Mouse (Mus musculus): ENCODE measurements around the gene Hps4. TPM values are rescaled to one million over a fixed set of nuclear protein-coding genes. Genes with fewer than 3 reads are reported as not detected.
"Not testable (repeated sequence)": the region's sequence is repeated elsewhere in the genome, so short reads cannot be mapped to it uniquely, and the experiment has no call there.

The Hps4 gene
- total RNA-seq, 2 experiments from 2014 or later = 26.9 to 38.3 TPM

DNA sequence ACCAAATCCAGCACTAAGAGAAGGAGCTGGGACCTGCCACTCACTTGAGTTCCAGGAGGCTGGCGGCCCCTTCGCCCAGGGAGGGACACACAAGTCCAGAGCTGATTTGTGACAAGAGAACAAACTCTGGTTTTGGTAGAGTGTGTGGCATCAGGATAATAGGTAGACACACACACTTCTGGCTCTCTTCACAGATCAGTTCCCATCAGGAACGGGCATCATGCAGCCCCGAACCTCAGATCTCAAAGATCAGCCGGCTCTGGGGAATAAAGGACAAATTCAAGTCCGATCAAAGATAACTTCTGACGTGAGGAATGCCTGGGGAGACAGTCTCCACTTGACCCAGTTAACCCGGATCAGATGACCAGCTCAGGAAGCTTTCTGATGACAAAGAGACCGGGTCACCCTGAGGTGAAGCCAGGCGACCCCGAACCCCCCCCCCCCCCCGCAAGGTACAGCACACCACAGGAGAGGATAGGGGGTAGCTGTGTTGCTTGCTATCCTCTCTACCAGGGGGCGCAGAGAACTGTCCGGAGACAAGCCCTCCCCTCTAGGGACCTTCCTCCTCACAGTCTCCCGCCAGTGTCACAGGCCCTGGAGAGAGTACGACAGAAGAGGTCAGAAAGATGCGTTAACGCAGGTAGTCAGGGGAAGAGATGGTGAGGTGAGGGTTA, 51.0 kb downstream of the Hps4 start:
- H3K27ac ChIP-seq = peak overlapping the region; percentile 84
- intact Hi-C loops (cut with DNase I) = loop anchor here (5.0 kb wide), 1 partner anchor 33 kb away; no protein-coding TSS in a partner anchor

DNA sequence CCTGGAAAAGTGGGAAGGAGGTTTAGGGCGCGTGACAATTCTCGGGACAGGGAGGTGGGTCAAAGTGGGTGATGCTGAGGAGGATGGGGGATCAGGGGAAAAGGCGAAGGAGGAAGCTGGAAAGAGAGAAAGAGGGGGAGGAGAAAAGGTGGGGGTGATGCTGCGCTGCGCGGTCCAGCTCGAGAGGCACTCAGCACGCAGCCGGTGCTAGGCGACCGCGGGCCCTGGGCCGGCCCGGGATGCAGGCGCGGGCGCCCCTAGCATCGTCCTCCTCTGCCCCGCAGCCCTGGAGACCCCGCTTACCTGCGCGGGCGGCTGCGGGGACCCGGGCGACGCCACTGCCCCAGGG, 51.5 kb downstream of the Hps4 start:
- intact Hi-C loops (cut with DNase I) = loop anchor here (5.0 kb wide), 1 partner anchor 33 kb away; no protein-coding TSS in a partner anchor
- TF ChIP-seq CTCF (IDR thresholded peaks at IDR 0.05) = no peak
- Histone ChIP-seq H3K4me3 (peak overlapping the region; percentile 65), H3K27ac (peak overlapping the region; percentile 84)
- DNase-seq (ENCODE audit: extremely low spot score in 1 of 2, low spot score in 2 of 2) = no peak

More for the DNA sequence above, 51.0 kb downstream of the Hps4 start:
- H3K4me3 ChIP-seq = peak overlapping the region; percentile 65
- no peak for DNase-seq (ENCODE audit: extremely low spot score in 1 of 2, low spot score in 2 of 2)
- TF ChIP-seq CTCF (IDR thresholded peaks at IDR 0.05) = no peak

DNA sequence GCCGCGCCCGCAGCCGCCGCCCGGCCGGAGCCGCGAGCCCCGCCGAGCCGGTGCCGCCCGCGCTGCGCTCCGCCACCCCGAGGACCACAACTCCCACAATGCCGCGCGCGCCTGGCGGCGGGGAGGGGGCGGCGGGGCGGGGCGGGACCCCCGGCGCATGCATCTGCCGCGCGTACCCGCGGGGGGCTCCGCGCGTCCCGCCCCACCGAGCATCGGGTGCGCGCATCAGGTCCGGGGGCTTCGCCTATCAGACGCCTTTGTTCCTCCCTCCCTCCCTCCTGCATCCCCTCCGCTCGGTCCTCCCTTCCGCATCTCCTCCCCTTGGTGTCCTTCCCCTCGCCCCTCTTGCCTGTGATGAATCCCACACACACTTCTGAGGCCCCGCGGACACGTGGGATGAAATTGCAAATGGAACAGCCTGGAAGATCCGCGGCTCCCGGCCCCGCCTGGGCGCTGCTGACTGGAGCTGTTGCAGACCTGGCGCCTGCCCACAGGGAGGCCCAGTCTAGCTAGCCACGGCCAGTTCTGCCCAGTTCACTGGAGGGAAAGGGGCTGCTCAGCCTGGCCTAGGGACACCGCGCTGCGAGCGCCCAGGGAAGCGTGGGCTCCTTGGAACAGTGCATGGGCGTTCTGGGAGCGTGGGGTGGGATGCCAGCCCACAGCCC, 52.0 kb downstream of the Hps4 start, which contains the start of gene Asphd2:
Gene Asphd2, minus strand, starts transcription at position 88 of the 665 bp plus-strand sequence.
- intact Hi-C loops (cut with DNase I) = loop anchor here (5.0 kb wide), 1 partner anchor 32 kb away; no protein-coding TSS in a partner anchor
- Histone ChIP-seq H3K4me3 (peak within 1 kb of the TSS; percentile 65), H3K27ac (peak within 1 kb of the TSS; percentile 86)
- peak; percentile 21; the same call in 1 of the 2 replicates for TF ChIP-seq CTCF (IDR thresholded peaks at IDR 0.05)
- DNase-seq (ENCODE audit: extremely low spot score in 1 of 2, low spot score in 2 of 2) = peak; percentile 79 to 81

DNA sequence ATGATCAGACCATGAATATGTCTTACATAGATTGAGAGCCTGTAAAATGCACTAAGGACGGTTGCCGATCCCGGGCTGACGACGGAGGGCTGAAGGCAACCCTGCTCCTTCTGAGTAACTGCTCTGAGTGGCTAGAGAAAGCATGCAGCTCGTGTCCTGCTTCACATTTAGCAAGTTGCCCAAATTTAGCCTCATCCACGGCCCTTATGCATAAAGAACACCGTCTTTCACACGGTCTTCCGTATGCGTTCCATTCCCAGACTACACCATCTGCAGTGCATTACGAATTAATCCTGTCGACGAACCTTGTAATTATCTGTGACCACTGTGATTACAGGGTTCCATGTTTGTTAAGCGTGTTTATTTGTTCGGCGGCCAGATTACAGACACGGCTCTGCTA, 53.2 kb downstream of the Hps4 start:
- intact Hi-C loops (cut with DNase I) = no loop called here
- no peak for DNase-seq (ENCODE audit: extremely low spot score in 1 of 2, low spot score in 2 of 2)
- Histone ChIP-seq H3K27ac (peak overlapping the region; percentile 86), H3K4me3 (no peak overlapping the region)
- TF ChIP-seq CTCF (IDR thresholded peaks at IDR 0.05) = no peak

DNA sequence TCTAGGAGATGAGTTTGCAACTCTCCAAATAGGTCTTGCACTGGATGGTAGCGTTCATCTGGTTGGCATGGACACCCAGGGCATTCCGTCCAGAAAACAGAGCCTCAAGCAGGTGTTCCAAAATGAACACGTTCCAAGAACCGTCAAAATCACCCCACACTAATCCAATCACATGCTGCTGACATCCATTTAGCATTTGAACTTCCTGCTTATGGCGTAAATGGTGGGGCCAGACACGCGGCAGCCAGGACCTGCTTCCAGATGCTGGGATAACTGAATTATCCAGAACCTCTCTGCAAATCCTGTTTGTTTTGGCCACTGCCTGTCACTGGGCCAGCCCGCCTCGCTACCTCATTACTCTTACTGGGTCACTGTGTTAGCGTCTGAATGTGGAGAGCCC, 56.4 kb downstream of the Hps4 start:
- Histone ChIP-seq H3K4me3 (no peak overlapping the region), H3K27ac (no peak overlapping the region)
- intact Hi-C loops (cut with DNase I) = no loop called here
- no peak for TF ChIP-seq CTCF (IDR thresholded peaks at IDR 0.05)
- DNase-seq (ENCODE audit: extremely low spot score in 1 of 2, low spot score in 2 of 2) = no peak

DNA sequence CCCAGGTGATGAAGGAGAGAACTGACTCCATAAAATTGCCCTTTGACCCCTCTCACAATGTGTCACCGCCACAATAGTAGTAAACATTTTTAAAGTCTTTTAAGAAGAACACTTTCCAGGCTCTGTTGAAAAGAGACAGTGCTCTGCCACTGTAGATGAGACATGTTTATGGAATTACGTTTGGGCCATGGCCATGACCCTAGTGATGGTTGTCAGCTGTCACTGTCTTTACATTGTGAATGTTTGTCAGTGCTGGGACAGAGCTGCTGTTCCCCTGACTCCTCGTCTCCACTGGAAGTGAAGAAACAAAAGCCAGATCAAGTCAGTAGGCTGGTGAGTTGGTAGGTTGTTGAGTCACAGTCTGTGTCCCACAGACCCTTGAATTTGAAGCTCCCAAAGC, 59.6 kb downstream of the Hps4 start:
- intact Hi-C loops (cut with DNase I) = no loop called here

DNA sequence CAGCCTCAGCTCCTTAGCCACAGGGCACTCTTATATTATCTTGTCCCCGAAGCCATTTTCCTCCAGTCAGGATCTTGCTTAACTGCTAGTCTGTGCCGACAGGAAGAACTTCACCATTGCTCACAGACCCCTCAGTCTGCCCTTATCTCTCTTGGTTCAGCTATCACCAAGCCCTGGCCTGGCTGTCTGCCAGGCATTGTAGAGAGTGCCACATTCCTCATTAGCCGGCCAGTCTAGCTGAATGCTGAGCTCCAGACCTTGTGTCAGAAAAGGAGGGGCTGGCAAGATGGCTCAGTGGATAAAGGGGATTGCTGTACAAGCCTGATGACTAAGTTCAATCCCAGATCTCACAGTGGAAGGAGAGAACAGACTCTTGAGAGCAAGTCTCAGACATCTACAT, 63.1 kb downstream of the Hps4 start:
- Histone ChIP-seq H3K4me3 (no peak overlapping the region), H3K27ac (no peak overlapping the region)
- no peak for DNase-seq (ENCODE audit: extremely low spot score in 1 of 2, low spot score in 2 of 2)
- intact Hi-C loops (cut with DNase I) = no loop called here
- no peak for TF ChIP-seq CTCF (IDR thresholded peaks at IDR 0.05)

More for the DNA sequence above, 59.6 kb downstream of the Hps4 start:
- Histone ChIP-seq H3K27ac (no peak overlapping the region), H3K4me3 (no peak overlapping the region)
- no peak for DNase-seq (ENCODE audit: extremely low spot score in 1 of 2, low spot score in 2 of 2)
- no peak for TF ChIP-seq CTCF (IDR thresholded peaks at IDR 0.05)

DNA sequence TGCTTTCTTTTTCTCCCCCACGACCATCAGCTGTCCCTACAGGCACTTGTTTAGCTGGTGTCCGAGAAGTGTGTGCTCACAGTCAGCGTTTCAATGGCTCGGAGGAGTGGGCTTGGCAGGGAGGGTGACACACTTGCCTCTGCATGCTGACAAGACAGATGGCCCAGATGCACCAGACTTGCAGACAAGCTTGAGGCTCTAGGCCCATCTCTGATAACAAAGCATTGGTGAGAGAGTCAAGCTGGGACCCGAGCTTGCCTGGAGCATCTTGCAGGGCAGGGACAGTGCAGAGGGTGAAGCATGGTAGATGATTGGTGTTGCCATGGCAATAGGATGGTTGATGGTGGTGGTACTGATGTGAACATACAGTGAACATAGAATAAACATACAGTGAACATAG, 66.4 kb downstream of the Hps4 start:
- Histone ChIP-seq H3K27ac (no peak overlapping the region), H3K4me3 (no peak overlapping the region)
- intact Hi-C loops (cut with DNase I) = no loop called here
- DNase-seq (ENCODE audit: extremely low spot score in 1 of 2, low spot score in 2 of 2) = no peak
- TF ChIP-seq CTCF (IDR thresholded peaks at IDR 0.05) = no peak

DNA sequence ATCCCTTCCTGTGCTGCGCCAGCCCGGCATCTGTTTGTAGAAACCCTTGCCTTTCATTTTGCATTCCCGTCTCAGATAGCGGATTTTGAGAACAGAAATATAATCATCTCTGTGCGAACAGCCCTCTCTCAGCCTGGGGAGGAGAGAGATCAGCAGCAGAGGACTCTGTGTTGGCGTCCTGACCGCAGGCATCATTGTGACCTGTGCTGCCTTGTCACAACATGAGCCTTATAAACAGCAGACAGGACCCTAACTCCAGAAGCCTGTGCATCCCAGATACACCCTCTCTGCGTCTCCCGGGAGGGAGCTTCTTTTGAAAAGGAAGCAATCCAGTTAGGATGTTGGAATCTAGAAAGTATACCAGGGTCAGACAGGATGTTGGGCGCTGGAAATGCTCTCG, 68.2 kb downstream of the Hps4 start:
- Histone ChIP-seq H3K4me3 (0 out of 2 replicates have a peak overlapping the region, but pooled peaks have one; percentile 2), H3K27ac (peak overlapping the region; percentile 70)
- no peak for TF ChIP-seq CTCF (IDR thresholded peaks at IDR 0.05)
- no peak for DNase-seq (ENCODE audit: extremely low spot score in 1 of 2, low spot score in 2 of 2)
- intact Hi-C loops (cut with DNase I) = no loop called here

DNA sequence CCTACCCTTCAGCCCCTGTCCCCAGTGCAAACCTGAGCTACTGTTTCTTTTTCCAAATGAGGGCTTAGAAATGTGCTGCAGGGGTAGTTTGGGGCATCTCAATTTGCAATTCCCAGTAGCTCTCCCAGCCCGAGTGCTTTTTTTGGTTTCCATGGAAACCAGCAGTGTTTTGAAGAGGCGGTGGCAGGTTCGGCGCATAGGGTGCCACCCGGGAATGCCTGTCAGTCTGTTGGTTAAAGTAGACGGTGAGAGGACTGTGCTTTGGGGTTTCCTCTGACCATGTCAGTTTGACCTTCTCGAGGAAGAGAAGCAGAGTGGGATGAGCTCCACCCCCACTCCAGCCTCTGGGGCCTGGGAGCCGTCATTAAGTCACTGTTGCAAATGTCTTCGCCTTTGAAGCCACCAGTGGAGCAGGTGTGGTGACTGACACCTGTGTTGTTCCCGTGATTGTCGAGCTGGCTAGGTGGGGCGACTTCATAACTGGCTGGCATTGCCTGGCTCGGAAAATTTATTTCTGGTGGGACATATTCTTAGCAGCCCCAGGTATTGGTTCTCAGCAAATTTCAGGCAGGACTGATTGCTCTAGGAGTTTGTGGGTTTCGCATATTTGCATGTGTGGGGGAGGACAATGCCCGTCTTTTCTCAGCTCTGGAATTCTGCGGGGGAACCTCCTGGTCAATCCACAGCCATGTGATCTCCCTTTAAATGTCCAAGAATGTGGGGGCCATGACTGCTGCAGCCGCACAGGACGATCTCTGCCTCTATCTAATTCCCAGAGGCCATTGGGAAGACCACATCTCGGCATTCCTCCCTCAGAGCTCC, 68.8 kb downstream of the Hps4 start:
- Histone ChIP-seq H3K4me3 (0 out of 2 replicates have a peak overlapping the region, but pooled peaks have one; percentile 22), H3K27ac (peak overlapping the region; percentile 70)
- intact Hi-C loops (cut with DNase I) = loop anchor here (1.0 kb wide), 1 partner anchor 184 kb away; no protein-coding TSS in a partner anchor
- peak; percentile 52 to 66 for DNase-seq (ENCODE audit: extremely low spot score in 1 of 2, low spot score in 2 of 2)
- TF ChIP-seq CTCF (IDR thresholded peaks at IDR 0.05) = no peak

DNA sequence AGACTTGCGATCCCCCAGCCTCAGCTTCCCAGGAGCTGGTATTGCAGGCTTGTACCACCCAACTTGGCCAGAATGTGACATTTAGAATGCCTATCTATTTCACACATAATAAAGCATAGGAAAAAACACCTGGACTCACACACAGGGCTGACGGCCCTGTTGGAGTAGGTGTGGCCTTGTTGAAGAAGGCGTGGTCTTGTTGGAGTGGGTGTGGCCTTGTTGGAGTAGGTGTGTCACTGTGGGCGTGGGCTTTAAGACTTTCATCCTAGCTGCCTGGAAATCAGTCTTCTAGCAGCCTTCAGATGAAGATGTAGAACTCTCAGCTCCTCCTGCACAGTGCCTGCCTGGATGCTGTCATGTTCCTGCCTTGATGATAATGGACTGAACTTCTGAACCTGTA, 69.9 kb downstream of the Hps4 start:
- not testable (repeated sequence) for H3K27ac ChIP-seq; DNase-seq (ENCODE audit: extremely low spot score in 1 of 2, low spot score in 2 of 2); H3K4me3 ChIP-seq
- intact Hi-C loops (cut with DNase I) = loop anchor here (1.0 kb wide), 1 partner anchor 185 kb away; no protein-coding TSS in a partner anchor

DNA sequence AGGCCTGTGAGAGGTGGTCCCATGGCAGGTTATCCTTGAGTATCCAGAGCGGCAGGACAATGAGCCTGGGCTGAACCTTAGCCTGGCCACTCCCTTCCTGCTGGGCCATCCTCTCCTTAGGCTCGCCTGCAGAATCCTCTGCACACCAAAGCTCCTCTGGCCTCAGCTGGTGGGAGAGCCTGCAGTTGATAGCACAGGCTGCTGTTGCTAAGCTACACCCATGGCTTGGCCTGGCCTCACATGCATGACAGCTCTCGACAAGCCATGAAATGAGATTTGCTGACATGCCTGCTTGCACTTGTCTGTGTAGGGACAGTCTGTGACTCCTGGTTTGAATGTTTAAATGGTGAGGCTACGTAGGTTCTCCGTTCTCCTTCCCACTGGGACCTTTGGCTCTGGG, 73.8 kb downstream of the Hps4 start:
- DNase-seq (ENCODE audit: extremely low spot score in 1 of 2, low spot score in 2 of 2) = no peak
- Histone ChIP-seq H3K4me3 (no peak overlapping the region), H3K27ac (no peak overlapping the region)
- intact Hi-C loops (cut with DNase I) = no loop called here
- TF ChIP-seq CTCF (IDR thresholded peaks at IDR 0.05) = no peak

All from left cerebral cortex, adult 2 months (tissue).